21 mouse cellular contexts compared by ENCODE assay signal in the genomic region with DNA sequence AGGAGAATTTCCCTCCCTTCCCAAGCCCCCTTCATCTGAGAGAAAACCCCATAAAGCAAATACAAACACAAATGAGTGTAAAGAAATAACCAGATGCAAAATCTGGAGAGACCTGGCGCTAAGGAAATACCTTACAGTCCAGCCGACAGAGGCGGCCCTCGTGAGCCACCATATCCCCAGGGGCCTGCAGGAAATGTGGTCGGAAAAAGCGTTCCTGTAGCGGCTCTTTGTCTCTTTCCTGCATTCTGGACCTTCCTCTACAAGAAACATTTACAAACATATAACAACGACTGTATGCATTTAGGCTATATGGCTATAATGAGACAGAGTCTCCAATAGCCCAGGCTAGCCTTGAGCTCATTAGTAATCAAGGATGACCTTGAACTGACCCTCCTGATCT. TPM values are rescaled to one million over a fixed set of nuclear protein-coding genes. Genes with fewer than 3 reads are reported as not detected.
DNase-seq lines count a peak whose midpoint lies in the region; ATAC-seq and TF ChIP-seq lines count a peak whose summit lies in the region.
"Had no signal": no experiment of that assay in that cellular context is flagged by ENCODE, and none has a peak within 500 bp of the region (broad histone marks: within the 10 kb centered on the region; RNA-seq: fewer than 3 reads in every experiment).

No protein-coding gene starts in this region.

- H3K27me3 ChIP-seq in heart, embryonic 10.5 days (ENCODE audit: insufficient read depth, poor library complexity, severe bottlenecking) = no peaks in the 10 kb centered on the region
- no peaks in the 10 kb centered on the region for H3K27me3 ChIP-seq in midbrain, embryonic 11.5 days (ENCODE audit: control insufficient read depth, insufficient read depth, low read length)
- H3K27me3 ChIP-seq in midbrain, embryonic 10.5 days (ENCODE audit: low read depth, poor library complexity, severe bottlenecking) = no peaks in the 10 kb centered on the region
- no peaks in the 10 kb centered on the region for H3K27me3 ChIP-seq in limb, embryonic 10.5 days (ENCODE audit: low read depth, poor library complexity, severe bottlenecking)
- H3K27me3 ChIP-seq in heart, adult 2 months (ENCODE audit: control insufficient read depth, insufficient read depth, low read length) = no peaks in the 10 kb centered on the region
- H3K27me3 ChIP-seq: embryonic facial prominence, embryonic 12.5 days; forebrain, embryonic 13.5 days; forebrain, embryonic 15.5 days; Patski had no signal

- ATAC-seq in midbrain, embryonic 11.5 days (ENCODE audit: low FRiP score) = no peak
- ATAC-seq: activated CD4-positive, CD25-positive, alpha-beta regulatory T cell, adult 4 months; Patski had no signal

- 86% methylated on average over 8 of the region's 8 CpGs for WGBS in heart, embryonic 10.5 days
- 88% methylated on average over 8 of the region's 8 CpGs for WGBS in midbrain, embryonic 11.5 days
- 88% methylated on average over 8 of the region's 8 CpGs for WGBS in midbrain, embryonic 10.5 days
- WGBS in limb, embryonic 10.5 days = 89% methylated on average over 8 of the region's 8 CpGs
- WGBS in heart, adult 2 months = 49% methylated on average over 8 of the region's 8 CpGs

- peak; percentile 61 for DNase-seq in heart, adult 11 months
- no peak for DNase-seq in heart, embryonic 10.5 days (ENCODE audit: low spot score)
- peak; percentile 44 for DNase-seq in midbrain, embryonic 11.5 days (ENCODE audit: low spot score, missing footprints)
- DNase-seq in midbrain, embryonic 10.5 days (ENCODE audit: low spot score) = no peak
- DNase-seq in 416B (ENCODE audit: low read depth) = peak; percentile 29
- peak; percentile 15 for DNase-seq in limb, embryonic 10.5 days (ENCODE audit: low spot score)
- DNase-seq in heart, adult 2 months = no peak
- DNase-seq: adrenal gland, adult 8-10 months; cerebellum, adult 11-12 months had no signal

- no peaks in the 10 kb centered on the region for H3K79me2 ChIP-seq in heart, adult 2 months (replicated peaks; ENCODE audit: control insufficient read depth, insufficient read depth, low read length)

- no peaks in the 10 kb centered on the region for H3K4me1 ChIP-seq in heart, embryonic 10.5 days
- no peaks in the 10 kb centered on the region for H3K4me1 ChIP-seq in midbrain, embryonic 11.5 days (ENCODE audit: control insufficient read depth, insufficient read depth, low read length)
- no peaks in the 10 kb centered on the region for H3K4me1 ChIP-seq in midbrain, embryonic 10.5 days
- H3K4me1 ChIP-seq in limb, embryonic 10.5 days = no peaks in the 10 kb centered on the region
- peaks cover 2% of the 10 kb centered on the region; the same call in 1 of the 2 replicates for H3K4me1 ChIP-seq in heart, adult 2 months (ENCODE audit: control insufficient read depth, insufficient read depth, low read length)
- H3K4me1 ChIP-seq: embryonic facial prominence, embryonic 10.5 days; embryonic facial prominence, embryonic 12.5 days; forebrain, embryonic 13.5 days; forebrain, embryonic 15.5 days had no signal

- no peak for TF ChIP-seq POLR2A in heart, adult 2 months (IDR thresholded peaks at IDR 0.05; ENCODE audit: insufficient read depth, low read depth, low read length)

- no peak for TF ChIP-seq CTCF in heart, adult 2 months (IDR thresholded peaks at IDR 0.05)

- no peak overlapping the region for H3K27ac ChIP-seq in heart, embryonic 10.5 days
- H3K27ac ChIP-seq in midbrain, embryonic 11.5 days (ENCODE audit: low read depth, low read length) = no peak overlapping the region
- H3K27ac ChIP-seq in midbrain, embryonic 10.5 days (replicated peaks) = no peak overlapping the region
- H3K27ac ChIP-seq in limb, embryonic 10.5 days = no peak overlapping the region
- no peak overlapping the region for H3K27ac ChIP-seq in heart, adult 2 months
- H3K27ac ChIP-seq: embryonic facial prominence, embryonic 10.5 days; embryonic facial prominence, embryonic 12.5 days; forebrain, embryonic 13.5 days; forebrain, embryonic 15.5 days had no signal

- no peak overlapping the region for H3K4me3 ChIP-seq in heart, embryonic 10.5 days
- H3K4me3 ChIP-seq in midbrain, embryonic 11.5 days (ENCODE audit: low read depth, low read length) = no peak overlapping the region
- no peak overlapping the region for H3K4me3 ChIP-seq in midbrain, embryonic 10.5 days
- H3K4me3 ChIP-seq in limb, embryonic 10.5 days = no peak overlapping the region
- H3K4me3 ChIP-seq in heart, adult 2 months = no peak overlapping the region
- H3K4me3 ChIP-seq: embryonic facial prominence, embryonic 10.5 days; embryonic facial prominence, embryonic 12.5 days; forebrain, embryonic 13.5 days; forebrain, embryonic 15.5 days had no signal

- H3K9ac ChIP-seq in midbrain, embryonic 11.5 days (ENCODE audit: low read length) = no peak overlapping the region
- H3K9ac ChIP-seq in heart, adult 2 months (ENCODE audit: low read depth, low read length) = no peak overlapping the region
- H3K9ac ChIP-seq: embryonic facial prominence, embryonic 12.5 days; forebrain, embryonic 13.5 days; forebrain, embryonic 15.5 days had no signal

- no peaks in the 10 kb centered on the region for H3K36me3 ChIP-seq in heart, embryonic 10.5 days
- no peaks in the 10 kb centered on the region for H3K36me3 ChIP-seq in midbrain, embryonic 11.5 days (ENCODE audit: control insufficient read depth, insufficient read depth, low read length)
- no peaks in the 10 kb centered on the region for H3K36me3 ChIP-seq in midbrain, embryonic 10.5 days
- H3K36me3 ChIP-seq in limb, embryonic 10.5 days = no peaks in the 10 kb centered on the region
- no peaks in the 10 kb centered on the region for H3K36me3 ChIP-seq in heart, adult 2 months (ENCODE audit: control insufficient read depth, insufficient read depth, low read length)
- H3K36me3 ChIP-seq: embryonic facial prominence, embryonic 10.5 days; embryonic facial prominence, embryonic 12.5 days; forebrain, embryonic 15.5 days; G1E had no signal

- no peaks in the 10 kb centered on the region for H3K9me3 ChIP-seq in heart, embryonic 10.5 days
- H3K9me3 ChIP-seq in midbrain, embryonic 11.5 days (ENCODE audit: control insufficient read depth, low read length) = no peaks in the 10 kb centered on the region
- H3K9me3 ChIP-seq in midbrain, embryonic 10.5 days (replicated peaks) = no peaks in the 10 kb centered on the region
- H3K9me3 ChIP-seq in limb, embryonic 10.5 days (replicated peaks) = no peaks in the 10 kb centered on the region
- H3K9me3 ChIP-seq: embryonic facial prominence, embryonic 10.5 days; embryonic facial prominence, embryonic 12.5 days; forebrain, embryonic 13.5 days; forebrain, embryonic 15.5 days; G1E had no signal

- intact Hi-C loops in heart, adult 2 months (cut with DNase I) = no loop called here

- H3K4me2 ChIP-seq in midbrain, embryonic 11.5 days = no peak overlapping the region
- H3K4me2 ChIP-seq: embryonic facial prominence, embryonic 12.5 days; forebrain, embryonic 13.5 days; forebrain, embryonic 15.5 days had no signal

- no peak for TF ChIP-seq EP300 in heart, adult 2 months (IDR thresholded peaks at IDR 0.05; ENCODE audit: insufficient read depth, low read depth, low read length)

RNA-seq across cellular contexts. Expression of a gene that starts 23.7 kb away (rescaled TPM):
- not detected in 2 replicates for polyA plus RNA-seq in heart, embryonic 10.5 days (2016; fragmentation: Nextera tagmentation; extraction: Ambion mirVana)
- 1.1 and 2.0 TPM in 2 replicates for polyA plus RNA-seq in midbrain, embryonic 11.5 days (2014; fragmentation: Nextera tagmentation; extraction: Ambion mirVana)
- polyA plus RNA-seq in midbrain, embryonic 10.5 days (2016; fragmentation: Nextera tagmentation; extraction: Ambion mirVana) = 0.25 and 1.1 TPM in 2 replicates
- polyA plus RNA-seq in limb, embryonic 10.5 days (2016; fragmentation: Nextera tagmentation; extraction: Ambion mirVana) = 0.14 TPM in 2 replicates
- total RNA-seq in heart, adult 2 months (2021) = not detected
- polyA plus RNA-seq in heart, adult 2 months (2012; rRNA removed) = not detected in 2 replicates
- total RNA-seq: adrenal gland, adult 18-20 months; adrenal gland, adult 8-10 months; adrenal gland, postnatal 14 days; adrenal gland, postnatal 36 days; G1E had no signal
- polyA plus RNA-seq: activated CD4-positive, CD25-positive, alpha-beta regulatory T cell, adult 4 months; C2C12; embryonic facial prominence, embryonic 14.5 days; G1E; Patski had no signal

Comparison
In these comparisons a context has a peak if more than half of its experiments do, and no peak if none do; other contexts are left out.
1. DNase-seq: peak in heart, adult 11 months (single experiment), midbrain, embryonic 11.5 days (single experiment), 416B (single experiment) and limb, embryonic 10.5 days (single experiment); none in heart, embryonic 10.5 days (single experiment), midbrain, embryonic 10.5 days (single experiment) and heart, adult 2 months (0 of 2).